Comparison of ENCODE assay signal across 8 mouse cellular contexts in the genomic region with DNA sequence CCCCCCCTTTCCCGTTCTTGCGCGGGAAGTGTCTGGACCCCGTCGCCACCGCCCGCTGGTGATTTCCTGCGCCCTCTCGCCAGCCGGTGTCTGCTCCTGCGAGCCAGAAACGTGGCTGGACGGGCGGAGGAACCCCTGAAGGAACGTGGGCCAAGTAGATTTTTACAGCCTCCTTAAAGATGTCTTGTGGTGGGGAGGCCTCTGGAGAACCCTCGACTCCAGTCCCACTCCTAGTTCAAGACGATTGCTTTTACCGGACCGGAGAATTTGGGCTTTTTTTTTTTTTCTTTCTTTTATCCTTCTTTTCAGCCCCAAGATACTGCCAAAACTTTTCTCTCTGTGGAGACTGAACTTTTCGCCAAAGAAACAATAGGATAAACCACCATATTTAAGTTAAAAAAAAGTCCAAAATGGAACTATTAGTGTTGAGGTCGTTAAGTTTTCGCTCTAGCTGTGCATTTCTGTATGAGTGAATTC. TPM values are rescaled to one million over a fixed set of nuclear protein-coding genes. Genes with fewer than 3 reads are reported as not detected.
DNase-seq lines count a peak whose midpoint lies in the region; ATAC-seq lines count a peak whose summit lies in the region.

No protein-coding gene starts in this region.

- intact Hi-C loops in heart, postnatal 14 days (cut with DNase I) = loop anchor here (5.0 kb wide), 1 partner anchor 115 kb away; a partner anchor contains a TSS

- no peaks in the 10 kb centered on the region for H3K27me3 ChIP-seq in heart, embryonic 14.5 days (ENCODE audit: control insufficient read depth, insufficient read depth, low read length)
- no peaks in the 10 kb centered on the region for H3K27me3 ChIP-seq in hindbrain, embryonic 11.5 days (ENCODE audit: control insufficient read depth, insufficient read depth, low read length)

- peak overlapping the region; percentile 85 to 96 for H3K27ac ChIP-seq in heart, embryonic 14.5 days (replicated peaks in 1 of 2; ENCODE audit: control insufficient read depth in 1 of 2, insufficient read depth in 1 of 2, low read depth in 2 of 2, low read length in 2 of 2)
- H3K27ac ChIP-seq in hindbrain, embryonic 11.5 days (ENCODE audit: low read depth, low read length) = peak overlapping the region; percentile 70

- H3K4me2 ChIP-seq in heart, embryonic 14.5 days (ENCODE audit: low read length) = peak overlapping the region; percentile 70
- H3K4me2 ChIP-seq in hindbrain, embryonic 11.5 days (replicated peaks; ENCODE audit: low read depth, low read length) = peak overlapping the region; percentile 70

- no peak; the same call in 1 of the 2 replicates for ATAC-seq in heart, embryonic 14.5 days (ENCODE audit: insufficient number of reproducible peaks, insufficient read depth, low FRiP score, low read depth)
- no peak for ATAC-seq in hindbrain, embryonic 11.5 days (ENCODE audit: low FRiP score)
- ATAC-seq in megakaryocyte-erythroid progenitor cell, adult 5-6 weeks (replicated peaks; ENCODE audit: low FRiP score, low TSS enrichment, poor library complexity, severe bottlenecking) = peak; percentile 50; the same call in 1 of the 2 replicates
- no peak for ATAC-seq in activated CD4-positive, CD25-positive, alpha-beta regulatory T cell, adult 4 months

- H3K9ac ChIP-seq in heart, embryonic 14.5 days (ENCODE audit: low read length) = peak overlapping the region; percentile 93
- peak overlapping the region; percentile 83 for H3K9ac ChIP-seq in hindbrain, embryonic 11.5 days (ENCODE audit: low read depth, low read length)

- peaks cover 10% of the 10 kb centered on the region for H3K36me3 ChIP-seq in heart, embryonic 14.5 days (ENCODE audit: control insufficient read depth, insufficient read depth, low read length)
- H3K36me3 ChIP-seq in hindbrain, embryonic 11.5 days (ENCODE audit: control insufficient read depth, insufficient read depth, low read length) = no peaks in the 10 kb centered on the region

- H3K9me3 ChIP-seq in heart, embryonic 14.5 days (ENCODE audit: control insufficient read depth, low read length) = no peaks in the 10 kb centered on the region
- H3K9me3 ChIP-seq in hindbrain, embryonic 11.5 days (ENCODE audit: control insufficient read depth, low read length) = no peaks in the 10 kb centered on the region

- WGBS in heart, embryonic 14.5 days = under 1% methylated on average over 22 of the region's 22 CpGs
- WGBS in hindbrain, embryonic 11.5 days = 0% methylated on average over 22 of the region's 22 CpGs

- DNase-seq in heart, postnatal 14 days = no peak
- DNase-seq in Muller cell, postnatal 12 days (ENCODE audit: inconsistent ontology term) = peak; percentile 43
- DNase-seq in hindbrain, embryonic 11.5 days (ENCODE audit: low spot score) = peak; percentile 8
- DNase-seq in adrenal gland, postnatal 10 days = no peak
- DNase-seq in kidney, adult 9 months = no peak

- peaks cover 2 to 20% of the 10 kb centered on the region in 2 experiments; a peak in 3 of 4 replicates for H3K4me1 ChIP-seq in heart, embryonic 14.5 days (ENCODE audit: control insufficient read depth in 2 of 2, insufficient read depth in 2 of 2, low read length in 2 of 2)
- H3K4me1 ChIP-seq in hindbrain, embryonic 11.5 days (replicated peaks; ENCODE audit: control insufficient read depth, insufficient read depth, low read length) = no peaks in the 10 kb centered on the region; the same call in 1 of the 2 replicates

- peak overlapping the region; percentile 83 to 91 for H3K4me3 ChIP-seq in heart, embryonic 14.5 days (ENCODE audit: control insufficient read depth in 1 of 2, insufficient read depth in 1 of 2, low read depth in 1 of 2, low read length in 2 of 2)
- peak overlapping the region; percentile 84 for H3K4me3 ChIP-seq in hindbrain, embryonic 11.5 days (ENCODE audit: low read depth, low read length)

RNA-seq across cellular contexts. Expression of a gene that starts 0.7 kb away (rescaled TPM):
- 131 and 139 TPM in 2 replicates for polyA plus RNA-seq in heart, embryonic 14.5 days (2014; fragmentation: Nextera tagmentation; extraction: Ambion mirVana)
- 10 to 100 TPM; 44.3 to 48.7 TPM for total RNA-seq in heart, postnatal 14 days (2021)
- 234 and 258 TPM in 2 replicates for polyA plus RNA-seq in hindbrain, embryonic 11.5 days (2014; fragmentation: Nextera tagmentation; extraction: Ambion mirVana)
- total RNA-seq in megakaryocyte-erythroid progenitor cell, adult 5-6 weeks (2014; fragmentation: Nextera tagmentation) = 88.2 and 99.2 TPM in 2 replicates
- total RNA-seq in megakaryocyte-erythroid progenitor cell, adult 5-6 weeks (2017) = 137 and 156 TPM in 2 replicates
- total RNA-seq in adrenal gland, postnatal 10 days (2021) = 10 to 100 TPM; 76.4 to 80.4 TPM
- 100 to 1,000 TPM; 222 to 224 TPM for polyA plus RNA-seq in activated CD4-positive, CD25-positive, alpha-beta regulatory T cell, adult 4 months (2017; shearing (Covaris generic))

RNA-seq across cellular contexts. Expression of a gene that starts 0.9 kb away (rescaled TPM):
- 73.9 and 82.8 TPM in 2 replicates for polyA plus RNA-seq in heart, embryonic 14.5 days (2014; fragmentation: Nextera tagmentation; extraction: Ambion mirVana)
- total RNA-seq in heart, postnatal 14 days (2021) = 10 to 100 TPM; 85.4 to 85.5 TPM
- polyA plus RNA-seq in hindbrain, embryonic 11.5 days (2014; fragmentation: Nextera tagmentation; extraction: Ambion mirVana) = 110 and 115 TPM in 2 replicates
- total RNA-seq in megakaryocyte-erythroid progenitor cell, adult 5-6 weeks (2014; fragmentation: Nextera tagmentation) = 53.3 and 74.5 TPM in 2 replicates
- total RNA-seq in megakaryocyte-erythroid progenitor cell, adult 5-6 weeks (2017) = 15.3 and 27.9 TPM in 2 replicates
- 10 to 100 TPM; 64.4 to 68.3 TPM for total RNA-seq in adrenal gland, postnatal 10 days (2021)
- 100 to 1,000 TPM; 214 to 224 TPM for polyA plus RNA-seq in activated CD4-positive, CD25-positive, alpha-beta regulatory T cell, adult 4 months (2017; shearing (Covaris generic))

RNA-seq across cellular contexts. Expression of a gene that starts 44.5 kb away (rescaled TPM):
- polyA plus RNA-seq in heart, embryonic 14.5 days (2014; fragmentation: Nextera tagmentation; extraction: Ambion mirVana) = 2.1 and 2.5 TPM in 2 replicates
- total RNA-seq in heart, postnatal 14 days (2021) = under 1 TPM; 0.53 to 0.59 TPM
- 2.6 and 3.1 TPM in 2 replicates for polyA plus RNA-seq in hindbrain, embryonic 11.5 days (2014; fragmentation: Nextera tagmentation; extraction: Ambion mirVana)
- total RNA-seq in megakaryocyte-erythroid progenitor cell, adult 5-6 weeks (2014; fragmentation: Nextera tagmentation) = 2.2 TPM in 1 of 2 replicates, not detected in the other
- 0.66 TPM in 1 of 2 replicates, not detected in the other for total RNA-seq in megakaryocyte-erythroid progenitor cell, adult 5-6 weeks (2017)
- under 1 TPM; 0.60 to 0.67 TPM for total RNA-seq in adrenal gland, postnatal 10 days (2021)
- under 1 TPM in 1 of 2 experiments, not detected in 1; 0.34 TPM for polyA plus RNA-seq in activated CD4-positive, CD25-positive, alpha-beta regulatory T cell, adult 4 months (2017; shearing (Covaris generic))

Comparison
In these comparisons a context has a peak if more than half of its experiments do, and no peak if none do; other contexts are left out.
1. DNase-seq: peak in Muller cell, postnatal 12 days (single experiment) and hindbrain, embryonic 11.5 days (single experiment); none in heart, postnatal 14 days (0 of 2), adrenal gland, postnatal 10 days (single experiment) and kidney, adult 9 months (single experiment).